Mouse (Mus musculus): ENCODE measurements at regions not wholly inside any gene's neighbourhood (a gene's known extent, or its start where the extent isn't known, plus 50 kb on each side); places are given as distances from the start of the nearest gene placed in this dataset.

- Histone ChIP-seq H3K4me2 (no peak overlapping the region), H3K36me3 (ENCODE audit: poor library complexity, severe bottlenecking) (no peaks in the 10 kb centered on the region), H3K4me3 (no peak overlapping the region), H3K27me3 (no peaks in the 10 kb centered on the region), H3K27ac (no peak overlapping the region), H3K9me3 (replicated peaks) (no peaks in the 10 kb centered on the region), H3K4me1 (no peaks in the 10 kb centered on the region), H3K9ac (no peak overlapping the region)
- ATAC-seq: no peak
- 64% methylated on average over 6 of the region's 6 CpGs for WGBS
Observed at GRCm38 (mm10) chr11:42754481-42755272, 280.9 kb upstream of the Gm9972 start.

- Histone ChIP-seq H3K9me3 (replicated peaks) (no peaks in the 10 kb centered on the region), H3K4me3 (no peak overlapping the region), H3K9ac (no peak overlapping the region), H3K27ac (no peak overlapping the region), H3K4me2 (no peak overlapping the region), H3K4me1 (no peaks in the 10 kb centered on the region), H3K27me3 (no peaks in the 10 kb centered on the region), H3K36me3 (ENCODE audit: poor library complexity, severe bottlenecking) (no peaks in the 10 kb centered on the region)
- no peak for ATAC-seq
- 54% methylated on average over 4 of the region's 4 CpGs for WGBS
Observed at GRCm38 (mm10) chr11:42755415-42755814, 280.1 kb upstream of the Gm9972 start.

GRCm38 (mm10) chr11:42765213-42765612, 270.3 kb upstream of the Gm9972 start:
- H3K4me2 ChIP-seq: no peak overlapping the region
- no peaks in the 10 kb centered on the region for H3K36me3 ChIP-seq (ENCODE audit: poor library complexity, severe bottlenecking)
- H3K4me1 ChIP-seq: no peaks in the 10 kb centered on the region
- no peak overlapping the region for H3K4me3 ChIP-seq
- H3K27me3 ChIP-seq: no peaks in the 10 kb centered on the region
- no peaks in the 10 kb centered on the region for H3K9me3 ChIP-seq (replicated peaks)
- no peak overlapping the region for H3K27ac ChIP-seq
- no peak for ATAC-seq
- no peak overlapping the region for H3K9ac ChIP-seq

- no peaks in the 10 kb centered on the region for H3K27me3 ChIP-seq
- 43% methylated on average over 4 of the region's 4 CpGs for WGBS
- H3K36me3 ChIP-seq (ENCODE audit: poor library complexity, severe bottlenecking): no peaks in the 10 kb centered on the region
- H3K9me3 ChIP-seq (replicated peaks): no peaks in the 10 kb centered on the region
- H3K4me2 ChIP-seq: no peak overlapping the region
- peaks cover 9% of the 10 kb centered on the region for H3K4me1 ChIP-seq
- H3K4me3 ChIP-seq: no peak overlapping the region
- H3K9ac ChIP-seq: no peak overlapping the region
- ATAC-seq: peak; percentile 83
- no peak overlapping the region for H3K27ac ChIP-seq
Observed at GRCm38 (mm10) chr11:42775074-42775676, 260.4 kb upstream of the Gm9972 start.

- Histone ChIP-seq H3K9me3 (replicated peaks) (no peaks in the 10 kb centered on the region), H3K4me2 (no peak overlapping the region), H3K4me1 (no peaks in the 10 kb centered on the region), H3K9ac (no peak overlapping the region), H3K4me3 (no peak overlapping the region), H3K27ac (no peak overlapping the region), H3K27me3 (no peaks in the 10 kb centered on the region), H3K36me3 (ENCODE audit: poor library complexity, severe bottlenecking) (no peaks in the 10 kb centered on the region)
- ATAC-seq: no peak
- WGBS: 83% methylated on average over 1 of the region's 1 CpGs
Observed at GRCm38 (mm10) chr11:42811487-42811886, 224.1 kb upstream of the Gm9972 start.

- Histone ChIP-seq H3K27ac (no peak overlapping the region), H3K36me3 (ENCODE audit: poor library complexity, severe bottlenecking) (no peaks in the 10 kb centered on the region), H3K9ac (no peak overlapping the region), H3K27me3 (no peaks in the 10 kb centered on the region), H3K4me2 (no peak overlapping the region), H3K4me3 (no peak overlapping the region), H3K9me3 (replicated peaks) (no peaks in the 10 kb centered on the region), H3K4me1 (no peaks in the 10 kb centered on the region)
- 96% methylated on average over 2 of the region's 2 CpGs for WGBS
- ATAC-seq: no peak
Observed at GRCm38 (mm10) chr11:42815753-42816152, 219.8 kb upstream of the Gm9972 start.

- no peaks in the 10 kb centered on the region for H3K9me3 ChIP-seq (replicated peaks)
- no peak overlapping the region for H3K4me3 ChIP-seq
- H3K4me2 ChIP-seq: no peak overlapping the region
- no peaks in the 10 kb centered on the region for H3K36me3 ChIP-seq (ENCODE audit: poor library complexity, severe bottlenecking)
- ATAC-seq: no peak
- no peak overlapping the region for H3K27ac ChIP-seq
- WGBS: 67% methylated on average over 1 of the region's 1 CpGs
- no peaks in the 10 kb centered on the region for H3K27me3 ChIP-seq
- no peaks in the 10 kb centered on the region for H3K4me1 ChIP-seq
- H3K9ac ChIP-seq: no peak overlapping the region
Observed at GRCm38 (mm10) chr11:42822835-42823234, 212.7 kb upstream of the Gm9972 start.

- H3K27me3 ChIP-seq: no peaks in the 10 kb centered on the region
- no peaks in the 10 kb centered on the region for H3K36me3 ChIP-seq (ENCODE audit: poor library complexity, severe bottlenecking)
- H3K4me3 ChIP-seq: no peak overlapping the region
- no peak overlapping the region for H3K27ac ChIP-seq
- no peaks in the 10 kb centered on the region for H3K9me3 ChIP-seq (replicated peaks)
- WGBS: 91% methylated on average over 1 of the region's 1 CpGs
- no peak overlapping the region for H3K9ac ChIP-seq
- ATAC-seq: no peak
- H3K4me1 ChIP-seq: no peaks in the 10 kb centered on the region
- H3K4me2 ChIP-seq: no peak overlapping the region
Observed at GRCm38 (mm10) chr11:42845795-42846194, 189.8 kb upstream of the Gm9972 start.

GRCm38 (mm10) chr11:42854411-42854810, 181.1 kb upstream of the Gm9972 start:
- Histone ChIP-seq H3K4me3 (no peak overlapping the region), H3K9ac (no peak overlapping the region), H3K9me3 (replicated peaks) (no peaks in the 10 kb centered on the region), H3K27ac (no peak overlapping the region), H3K27me3 (no peaks in the 10 kb centered on the region), H3K36me3 (ENCODE audit: poor library complexity, severe bottlenecking) (no peaks in the 10 kb centered on the region), H3K4me1 (no peaks in the 10 kb centered on the region), H3K4me2 (no peak overlapping the region)
- no peak for ATAC-seq
- WGBS: 81% methylated on average over 4 of the region's 4 CpGs

GRCm38 (mm10) chr11:42857687-42858086, 177.9 kb upstream of the Gm9972 start:
- Histone ChIP-seq H3K4me1 (no peaks in the 10 kb centered on the region), H3K9ac (no peak overlapping the region), H3K4me2 (no peak overlapping the region), H3K27me3 (no peaks in the 10 kb centered on the region), H3K36me3 (ENCODE audit: poor library complexity, severe bottlenecking) (no peaks in the 10 kb centered on the region), H3K9me3 (replicated peaks) (no peaks in the 10 kb centered on the region), H3K4me3 (no peak overlapping the region), H3K27ac (no peak overlapping the region)
- no peak for ATAC-seq

GRCm38 (mm10) chr11:42874056-42874455, 161.5 kb upstream of the Gm9972 start:
- Histone ChIP-seq H3K4me1 (no peaks in the 10 kb centered on the region), H3K36me3 (ENCODE audit: poor library complexity, severe bottlenecking) (no peaks in the 10 kb centered on the region), H3K4me3 (no peak overlapping the region), H3K9ac (no peak overlapping the region), H3K9me3 (replicated peaks) (no peaks in the 10 kb centered on the region), H3K27me3 (no peaks in the 10 kb centered on the region), H3K27ac (no peak overlapping the region), H3K4me2 (no peak overlapping the region)
- 85% methylated on average over 2 of the region's 2 CpGs for WGBS
- ATAC-seq: no peak

GRCm38 (mm10) chr11:42900024-42900423, 135.5 kb upstream of the Gm9972 start:
- Histone ChIP-seq H3K4me1 (no peaks in the 10 kb centered on the region), H3K27me3 (no peaks in the 10 kb centered on the region), H3K27ac (no peak overlapping the region), H3K4me3 (no peak overlapping the region), H3K4me2 (no peak overlapping the region), H3K36me3 (ENCODE audit: poor library complexity, severe bottlenecking) (no peaks in the 10 kb centered on the region), H3K9ac (no peak overlapping the region), H3K9me3 (replicated peaks) (no peaks in the 10 kb centered on the region)
- 91% methylated on average over 4 of the region's 4 CpGs for WGBS
- no peak for ATAC-seq

All from forebrain, embryonic 13.5 days (tissue).